Mouse (Mus musculus): ENCODE measurements around the gene Ttc9.

DNA sequence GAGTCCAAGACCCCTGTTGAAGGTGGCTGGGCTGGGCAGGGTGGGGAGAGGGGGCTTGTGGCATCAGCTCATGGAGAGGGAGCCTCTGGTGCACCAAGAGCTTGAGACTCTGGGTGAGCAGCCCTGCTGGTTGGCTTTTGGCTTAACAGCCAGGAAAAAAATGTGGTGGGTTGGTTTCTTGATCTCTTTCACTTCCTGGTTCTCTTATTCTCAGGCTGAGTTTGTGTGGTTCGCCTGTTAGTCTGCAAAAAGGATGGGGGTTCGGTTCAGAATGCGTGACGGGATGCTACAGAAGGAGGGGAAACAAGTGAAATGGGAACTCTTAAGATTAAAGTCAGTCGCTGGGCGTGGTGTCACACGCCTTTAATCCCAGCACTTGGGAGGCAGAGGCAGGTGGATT is 27.0 kb downstream of the Ttc9 start:
- TF ChIP-seq CTCF (conservative IDR thresholded peaks at IDR 0.05; ENCODE audit: insufficient read depth, insufficient read length, low read depth, low read length) (no peak), POLR2A (IDR thresholded peaks at IDR 0.05; ENCODE audit: low read depth, low read length) (no peak)
